Mouse (Mus musculus): ENCODE data around the gene Lce1a2.

Lce1a2 gene

DNA sequence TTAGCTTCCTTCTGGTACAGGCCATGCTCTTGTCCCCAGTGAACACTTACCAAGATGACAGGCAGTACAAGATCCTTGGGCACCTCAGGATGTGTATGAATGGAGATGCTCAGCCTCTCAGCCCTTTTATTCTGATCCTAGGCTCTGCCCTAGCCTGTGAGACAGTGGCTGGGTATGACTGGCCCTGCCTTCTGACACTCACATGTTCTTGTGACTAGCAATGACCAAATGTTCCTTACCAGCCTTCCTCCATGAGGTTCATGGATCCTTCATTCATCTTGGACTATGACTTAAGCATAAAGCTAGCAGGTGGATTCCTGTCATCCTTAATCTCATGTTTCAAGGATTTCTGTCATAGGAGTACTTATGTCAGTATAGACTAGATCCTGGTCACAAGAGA is at the start of gene Lce1a2:
Lce1a2 (minus strand) TSS at position 101 of the 400 bp plus-strand sequence.
- DNase-seq (ENCODE audit: low read depth, low spot score): no peak

- peak; percentile 6 for DNase-seq (ENCODE audit: low read depth, low spot score)
Observed at GRCm38 (mm10) chr3:92715122-92715521, 45.0 kb upstream of the Lce1a2 start.

DNA sequence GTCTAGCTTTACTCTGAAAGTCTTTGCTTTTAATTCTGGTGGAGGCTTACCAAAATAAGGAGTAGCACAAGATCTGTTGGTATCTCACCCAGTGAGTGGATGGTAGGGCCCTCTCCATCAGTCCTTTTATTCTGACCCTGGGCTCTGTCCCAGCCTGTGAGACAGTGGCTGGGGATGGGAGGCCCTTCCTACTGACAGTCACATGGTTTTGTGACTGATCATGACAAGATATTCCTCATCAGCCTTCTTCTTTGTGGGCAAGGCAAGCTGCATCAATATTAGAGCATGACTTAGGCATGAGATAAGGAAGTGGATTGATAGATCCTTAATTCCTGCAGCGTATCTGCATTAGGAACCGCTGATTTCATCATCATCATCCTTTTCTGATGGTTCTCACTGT is 38.9 kb upstream of the Lce1a2 start, which contains the start of gene Lce1e:
Lce1e (minus strand) TSS at position 101 of the 400 bp plus-strand sequence.
- DNase-seq (ENCODE audit: low read depth, low spot score): no peak

GRCm38 (mm10) chr3:92694613-92695012 is 24.5 kb upstream of the Lce1a2 start:
- DNase-seq (ENCODE audit: low read depth, low spot score): peak; percentile 80

DNA sequence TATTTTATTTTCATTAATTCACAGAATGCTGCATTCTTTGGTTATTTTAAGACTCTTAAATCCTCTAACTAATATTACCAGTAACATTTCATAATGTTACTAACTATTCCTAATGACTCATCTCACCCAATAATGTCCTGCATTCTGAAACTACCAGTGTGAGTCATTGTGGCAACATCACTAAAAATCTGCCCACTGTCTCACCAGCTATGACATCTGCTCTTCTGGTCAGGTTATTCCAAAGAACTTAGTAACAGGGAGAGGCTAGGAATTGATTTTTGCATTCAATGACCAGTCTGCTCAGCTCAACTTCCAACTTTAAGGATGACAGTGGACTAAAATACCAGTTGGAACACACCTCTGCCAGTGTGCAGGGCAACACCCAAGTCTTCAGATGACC is 21.6 kb upstream of the Lce1a2 start:
- no peak for DNase-seq (ENCODE audit: low read depth, low spot score)

GRCm38 (mm10) chr3:92689154-92689553 is 19.0 kb upstream of the Lce1a2 start:
- peak; percentile 18 for DNase-seq (ENCODE audit: low read depth, low spot score)

GRCm38 (mm10) chr3:92687110-92687509 is 17.0 kb upstream of the Lce1a2 start, which contains the start of gene Lce1d:
Gene Lce1d, minus strand, starts transcription at chr3:92687210.
- DNase-seq (ENCODE audit: low read depth, low spot score): no peak

GRCm38 (mm10) chr3:92678947-92679346 is 8.8 kb upstream of the Lce1a2 start, which contains the start of gene Lce1c:
Gene Lce1c, plus strand, starts transcription at chr3:92679247.
- no peak for DNase-seq (ENCODE audit: low read depth, low spot score)

DNA sequence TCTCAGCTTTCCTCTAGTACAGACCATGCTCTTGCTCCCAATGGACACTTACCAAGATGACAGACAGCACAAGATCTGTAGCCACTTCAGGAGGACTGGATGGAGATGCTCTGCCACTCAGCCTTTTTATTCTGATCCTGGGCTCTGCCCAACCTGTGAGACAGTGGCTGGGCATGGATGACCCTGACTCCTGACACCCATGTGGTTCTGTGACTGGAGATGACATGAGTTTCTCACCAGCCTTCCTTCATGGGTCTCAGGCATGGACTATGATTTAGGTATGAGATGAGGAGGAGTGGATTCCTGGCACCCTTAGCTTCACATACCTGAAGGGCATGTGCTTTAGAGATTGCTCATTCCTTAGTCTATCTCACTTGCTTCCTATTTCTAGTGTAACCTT is 13.3 kb downstream of the Lce1a2 start, which contains the start of gene Lce1b:
Lce1b (minus strand) TSS at position 101 of the 400 bp plus-strand sequence.
- DNase-seq (ENCODE audit: low read depth, low spot score): no peak

DNA sequence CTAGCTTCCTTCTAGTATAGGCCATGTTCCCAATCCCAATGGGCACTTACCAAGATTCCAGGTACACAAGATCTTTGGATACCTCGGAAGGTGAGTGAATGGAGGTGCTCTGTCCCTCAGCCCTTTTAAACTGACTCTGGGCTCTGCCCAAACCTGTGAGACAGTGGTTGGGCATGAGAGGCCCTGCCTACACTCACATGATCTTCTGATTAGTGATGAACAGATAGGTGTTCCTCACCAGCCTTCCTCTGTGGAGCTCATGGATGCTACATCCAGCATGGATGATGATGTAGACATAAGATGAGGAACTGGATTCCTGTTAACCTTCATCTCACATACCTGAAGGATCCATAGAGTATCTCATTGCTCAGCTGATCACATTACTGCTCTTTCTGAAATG is 21.9 kb downstream of the Lce1a2 start, which contains the start of gene Lce1a1:
Lce1a1 (minus strand) TSS at position 101 of the 400 bp plus-strand sequence.
- DNase-seq (ENCODE audit: low read depth, low spot score): no peak

GRCm38 (mm10) chr3:92639854-92640253 is 30.3 kb downstream of the Lce1a2 start:
- no peak for DNase-seq (ENCODE audit: low read depth, low spot score)

DNA sequence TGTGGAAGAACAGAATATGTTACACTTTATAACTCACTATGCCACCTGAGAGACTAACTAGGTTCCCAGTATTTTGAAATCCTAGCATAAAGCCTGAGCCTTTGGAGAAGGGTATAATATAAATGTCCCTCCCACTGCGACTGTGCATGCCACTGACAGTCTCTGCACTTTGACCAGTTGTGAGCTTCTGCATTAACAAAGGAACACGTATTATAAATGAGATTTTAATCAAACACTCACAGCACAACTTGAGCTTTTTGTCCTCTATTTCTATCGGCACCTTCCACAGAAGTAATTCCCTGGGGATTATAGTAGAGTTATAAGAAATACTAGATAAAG is 31.5 kb downstream of the Lce1a2 start:
- no peak for DNase-seq (ENCODE audit: low read depth, low spot score)

- no peak for DNase-seq (ENCODE audit: low read depth, low spot score)
Observed at GRCm38 (mm10) chr3:92637745-92638652, 32.1 kb downstream of the Lce1a2 start.

DNA sequence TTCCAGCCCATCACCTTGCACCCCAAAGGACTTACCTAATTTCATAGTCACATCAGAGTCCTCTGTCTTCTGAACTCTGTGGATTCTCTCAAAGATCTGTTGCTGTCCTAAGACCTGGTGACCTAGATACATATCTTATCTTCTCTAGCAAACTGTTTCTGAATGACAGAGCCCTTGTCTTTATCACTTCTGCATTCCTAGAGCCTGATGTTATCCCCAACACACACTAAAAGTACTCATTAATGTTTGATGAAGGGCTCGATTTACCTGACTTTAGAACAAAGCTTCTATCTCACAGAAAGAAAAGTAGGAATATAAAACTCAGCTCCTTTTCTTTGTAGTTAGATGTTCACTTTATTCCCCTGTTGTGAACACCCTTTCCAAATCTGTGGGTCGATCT is 48.6 kb downstream of the Lce1a2 start, which contains the start of gene Lce6a:
Lce6a (minus strand) TSS at position 101 of the 400 bp plus-strand sequence.
- DNase-seq (ENCODE audit: low read depth, low spot score): no peak
